Mouse (Mus musculus) heart, postnatal 25 days (tissue): ENCODE measurements around the gene Mgmt. TPM values are rescaled to one million over a fixed set of nuclear protein-coding genes. Genes with fewer than 3 reads are reported as not detected.

Experiments used
- DNase-seq: peaks from one replicate; pipeline ENCODE4 v3.0.0; 2022; ENCODE audit warnings: low spot score
- intact Hi-C: fragments of 180-260 bp; cut with DNase I; formaldehyde crosslinking; loops from one replicate; pipeline ENCODE4 v1.15.1; 2025
- total RNA-seq, 2 experiments: library from RNA; stranded (reverse); gene quantifications; 2 replicates each; pipeline ENCODE4 v1.2.3; 2021

The Mgmt gene
- total RNA-seq, 2 experiments from 2014 or later = 3.1 to 3.2 TPM

DNA sequence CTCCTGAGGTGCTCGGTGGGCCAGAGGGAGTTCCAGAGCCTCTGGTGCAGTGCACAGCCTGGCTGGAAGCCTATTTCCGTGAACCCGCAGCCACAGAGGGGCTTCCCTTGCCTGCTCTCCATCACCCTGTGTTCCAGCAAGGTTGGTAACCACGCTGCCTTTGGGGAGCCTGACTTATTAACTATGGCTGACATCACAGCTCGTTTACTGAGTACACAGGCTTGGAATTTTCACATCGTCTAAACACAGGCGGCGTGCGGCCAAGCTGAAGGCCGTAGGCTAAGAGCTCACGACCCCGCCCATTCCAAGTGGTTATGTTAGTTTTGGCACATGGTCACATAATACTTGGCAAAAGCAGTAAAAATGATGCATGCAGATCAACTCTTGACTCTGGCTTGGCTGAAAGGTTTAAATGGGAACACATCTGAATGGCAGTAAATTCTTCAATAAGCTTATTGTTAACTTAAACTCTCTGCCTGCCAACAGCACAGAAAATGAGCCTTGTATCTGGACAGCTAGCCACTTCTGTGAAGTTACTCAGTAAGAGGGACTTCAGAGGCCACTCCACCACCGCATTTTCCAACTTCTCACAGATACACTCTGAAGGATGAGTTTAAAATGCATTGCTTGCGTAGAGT, 191.7 kb downstream of the Mgmt start:
- intact Hi-C loops = loop anchor here (5.0 kb wide), 1 partner anchor 231 kb away; no protein-coding TSS in a partner anchor
- peak; percentile 68 for DNase-seq

DNA sequence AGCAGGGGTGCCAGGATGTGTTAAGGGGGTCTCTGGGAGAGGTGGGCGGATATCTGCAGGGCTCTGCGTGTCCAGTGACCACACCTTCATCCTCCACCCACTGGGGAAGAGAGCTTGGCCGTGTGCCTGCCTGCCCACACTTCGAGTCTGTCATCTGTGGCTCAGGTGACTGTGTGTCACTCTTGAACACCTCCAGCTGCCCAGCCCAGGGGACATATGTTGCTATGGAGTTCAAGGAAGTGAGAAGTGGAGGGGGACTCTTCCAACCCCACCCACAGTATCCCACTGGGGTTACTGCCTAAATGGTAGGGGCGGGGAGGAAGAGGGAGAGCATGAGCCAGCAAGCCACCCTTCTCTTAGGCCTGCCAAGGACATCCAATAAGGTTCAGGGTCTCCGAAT, 192.7 kb downstream of the Mgmt start:
- no peak for DNase-seq
- intact Hi-C loops = loop anchor here (5.0 kb wide), 1 partner anchor 230 kb away; no protein-coding TSS in a partner anchor

DNA sequence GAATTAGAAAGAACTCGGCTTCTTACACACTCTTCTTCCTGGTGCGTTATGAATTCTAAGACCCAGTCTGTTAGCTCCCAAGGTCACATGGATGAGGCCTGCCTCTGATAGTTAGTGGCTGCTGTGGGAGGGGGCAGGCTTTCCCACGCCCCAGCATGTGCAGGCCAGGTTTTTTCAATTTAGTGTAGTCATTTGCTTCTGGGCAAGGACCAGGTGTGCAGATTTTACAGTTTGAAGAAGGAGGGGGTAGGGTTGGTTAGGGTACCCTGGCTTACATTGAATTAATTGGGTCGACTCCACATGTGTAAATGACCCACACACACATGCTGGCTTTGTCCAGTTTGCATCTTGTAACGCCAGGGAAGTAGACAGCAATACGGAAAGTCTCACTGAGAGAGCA, 193.7 kb downstream of the Mgmt start:
- intact Hi-C loops = loop anchor here (5.0 kb wide), 1 partner anchor 229 kb away; no protein-coding TSS in a partner anchor
- no peak for DNase-seq

DNA sequence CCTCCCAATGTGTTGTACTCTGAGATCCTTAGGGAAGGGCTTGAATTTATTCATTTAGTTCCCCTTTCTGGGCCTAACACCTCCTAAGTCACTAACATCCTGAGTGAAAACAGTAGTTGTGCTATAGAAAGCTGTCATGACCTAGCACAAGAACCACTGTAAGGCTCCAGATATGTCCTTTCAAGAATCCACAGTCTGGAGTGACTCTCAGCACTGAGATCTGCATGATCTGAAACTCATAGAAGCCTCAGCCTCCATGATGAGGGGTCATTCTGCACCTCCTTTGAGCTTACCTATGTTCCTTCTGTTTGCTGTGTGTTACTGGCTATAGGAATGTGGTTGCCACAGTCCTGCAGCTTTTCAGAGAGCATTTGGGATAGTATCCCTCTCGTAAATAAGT, 200.1 kb downstream of the Mgmt start:
- intact Hi-C loops = no loop called here
- DNase-seq = no peak

DNA sequence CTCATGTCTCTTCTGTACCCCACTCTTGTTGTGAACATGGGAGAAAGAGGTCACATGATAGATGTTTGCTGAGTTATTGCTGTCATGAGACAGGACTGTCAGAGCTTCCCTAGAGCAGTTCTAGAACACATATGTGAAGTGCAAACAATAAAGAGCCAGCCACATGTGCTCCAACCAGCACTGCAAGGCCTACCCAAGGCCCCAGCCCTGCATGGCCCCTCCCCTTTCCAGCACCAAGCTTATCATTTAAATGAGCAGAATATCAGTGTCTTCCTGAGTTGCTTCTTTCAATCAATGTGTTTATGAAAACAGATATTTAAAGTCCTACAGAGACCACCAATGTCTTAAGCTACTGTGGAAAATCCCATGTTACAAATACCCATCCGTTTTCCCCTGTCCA, 201.3 kb downstream of the Mgmt start:
- intact Hi-C loops = no loop called here

DNA sequence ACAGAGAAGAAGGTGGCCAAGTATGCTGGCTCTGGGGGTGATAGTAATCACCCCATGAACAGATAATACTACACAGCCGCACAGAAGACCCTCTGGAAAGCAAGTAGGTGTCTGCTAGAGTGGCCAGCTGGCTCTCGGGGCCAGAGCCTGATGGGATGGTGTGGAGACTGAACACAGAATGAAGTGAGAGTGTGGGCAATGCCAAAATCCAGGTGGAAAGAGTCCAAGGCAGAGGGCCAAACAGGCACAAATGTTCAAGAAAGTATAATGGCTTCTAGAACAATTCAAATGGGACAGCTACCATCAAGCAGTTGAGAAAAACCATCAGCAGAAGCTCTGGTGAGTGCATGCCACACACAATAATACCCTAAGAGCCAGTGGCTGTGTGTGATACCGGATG, 205.4 kb downstream of the Mgmt start:
- no peak for DNase-seq
- intact Hi-C loops = no loop called here

More for the DNA sequence above, 201.3 kb downstream of the Mgmt start:
- no peak for DNase-seq

DNA sequence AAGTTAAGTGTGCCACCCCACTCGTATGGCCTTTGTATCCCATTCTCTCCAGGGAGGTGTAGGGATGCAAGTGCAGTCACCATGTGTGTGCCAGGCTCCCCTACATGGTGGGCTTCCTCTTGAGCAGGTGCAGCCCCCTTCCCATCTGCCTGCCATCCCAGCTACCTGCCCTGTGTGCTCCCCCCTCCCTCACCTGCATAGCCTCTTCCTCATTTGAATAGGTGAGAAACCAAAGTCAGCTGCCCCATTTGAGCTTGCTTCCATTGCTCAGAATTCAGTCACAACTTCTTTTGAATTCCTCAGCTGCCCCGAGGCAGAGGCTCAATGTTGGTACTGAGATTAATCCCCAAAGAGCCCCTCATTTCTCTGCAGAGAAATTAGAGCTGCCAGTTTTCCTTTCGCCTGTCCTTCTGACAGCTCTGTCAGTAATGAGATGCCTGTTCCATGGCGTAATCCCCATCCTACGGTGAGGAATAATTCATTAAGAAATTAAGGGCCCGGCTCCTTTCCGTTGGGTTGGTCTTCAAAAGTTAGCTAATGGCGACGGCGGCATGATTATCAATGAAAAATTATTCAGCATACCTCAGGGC, 208.3 kb downstream of the Mgmt start:
- no peak for DNase-seq
- intact Hi-C loops = no loop called here

DNA sequence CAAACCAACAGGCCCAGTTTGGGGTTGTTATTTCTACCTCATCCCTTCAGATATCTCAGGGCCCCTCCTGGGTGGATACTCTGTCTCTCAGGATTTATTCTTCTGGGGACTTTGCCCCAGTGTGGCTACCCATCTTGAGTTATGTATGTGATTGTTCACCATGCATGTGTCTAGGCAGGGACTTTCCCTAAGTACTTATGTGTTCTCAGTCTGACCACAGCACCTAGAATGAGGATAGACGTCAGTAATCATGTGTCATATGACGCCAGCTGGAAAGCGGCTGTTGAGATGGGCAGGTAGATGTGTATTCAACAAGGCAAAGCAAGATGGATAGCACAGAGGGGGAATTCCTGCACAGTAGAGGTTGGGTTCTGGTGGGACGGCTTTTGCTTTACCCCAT, 217.7 kb downstream of the Mgmt start:
- intact Hi-C loops = no loop called here
- no peak for DNase-seq

DNA sequence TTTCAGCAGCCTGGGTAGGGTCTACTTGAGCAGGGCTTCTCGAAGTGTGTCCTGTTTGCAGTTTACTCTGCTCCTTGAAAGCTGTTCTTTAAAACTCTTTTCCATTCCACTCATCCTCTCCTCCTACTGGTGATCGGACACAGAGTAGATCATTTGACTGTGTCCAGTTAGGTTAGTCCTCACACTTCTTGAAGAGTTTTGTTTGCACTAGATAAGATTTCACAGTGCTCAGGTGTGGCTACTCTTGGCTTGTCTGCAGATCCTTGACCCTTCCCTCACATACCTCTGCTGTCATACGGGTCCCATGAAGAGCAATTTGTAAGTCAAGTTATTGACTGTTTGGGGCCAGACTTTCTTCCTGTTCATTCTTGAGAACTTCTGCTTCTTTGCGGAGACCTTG, 221.8 kb downstream of the Mgmt start:
- no peak for DNase-seq
- intact Hi-C loops = no loop called here

DNA sequence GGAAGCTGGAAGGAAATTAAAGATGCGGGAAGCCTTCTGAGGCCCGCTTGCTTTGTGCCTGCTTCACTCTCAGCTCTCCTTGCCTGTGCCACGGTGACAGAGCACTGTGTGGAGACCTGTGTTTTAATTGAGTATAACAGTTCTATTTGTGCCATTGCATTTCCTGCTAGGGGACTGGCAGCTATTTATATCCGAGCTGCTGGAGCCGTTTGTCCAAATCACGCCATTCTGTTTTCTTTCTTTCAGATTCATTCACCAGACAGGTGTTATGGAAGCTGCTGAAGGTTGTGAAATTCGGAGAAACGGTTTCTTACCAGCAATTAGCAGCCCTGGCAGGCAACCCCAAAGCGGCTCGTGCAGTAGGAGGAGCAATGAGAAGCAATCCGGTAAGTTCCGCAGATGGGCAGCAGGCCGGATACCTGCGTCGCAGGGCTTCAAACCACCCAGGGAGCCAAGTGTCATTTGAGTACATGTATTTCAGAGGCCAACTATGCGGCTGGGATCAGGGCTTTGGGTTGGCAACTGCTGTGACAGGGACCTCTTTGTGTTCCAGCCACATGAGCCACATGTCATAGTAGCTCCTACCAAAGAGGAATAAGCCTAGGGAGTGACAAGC, 226.9 kb downstream of the Mgmt start:
- intact Hi-C loops = no loop called here
- DNase-seq = no peak

DNA sequence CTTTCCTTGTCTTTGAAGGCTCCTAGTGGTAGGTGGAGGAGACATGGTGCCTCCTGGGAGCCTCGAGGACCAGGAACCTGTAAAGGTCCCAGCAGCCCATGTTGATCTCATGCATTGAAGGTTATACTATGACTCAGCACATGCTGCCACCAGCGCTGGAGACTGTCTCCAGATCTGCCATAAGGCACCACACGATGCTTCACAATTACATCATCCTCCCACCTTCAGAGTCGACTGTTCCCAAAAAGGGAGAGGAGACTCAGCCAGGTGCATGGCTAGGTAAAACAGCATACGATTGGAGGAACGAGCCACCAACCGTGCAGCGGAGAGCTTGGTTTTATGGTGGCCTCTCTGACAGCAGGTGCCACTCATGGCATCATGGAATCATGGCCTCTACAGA, 234.3 kb downstream of the Mgmt start:
- no peak for DNase-seq
- intact Hi-C loops = no loop called here

DNA sequence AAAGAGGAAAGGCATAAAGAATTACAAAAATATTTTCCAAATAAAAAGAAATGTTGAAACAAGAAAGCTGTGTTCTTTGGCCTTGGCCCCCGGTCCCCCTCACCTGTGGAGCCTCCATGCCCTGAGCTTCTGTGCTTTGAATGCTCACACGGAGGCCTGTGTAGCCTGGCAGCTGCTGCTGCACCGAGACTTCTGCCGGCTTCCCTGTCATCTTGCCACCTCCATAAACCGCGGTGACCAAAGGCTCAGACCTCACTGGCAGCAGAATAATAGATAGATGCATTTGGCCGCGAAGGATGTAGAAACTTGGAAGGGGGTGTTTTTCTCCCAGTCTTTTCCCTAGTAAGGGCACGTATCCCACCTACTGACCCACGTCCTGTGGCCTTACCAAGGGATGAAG, 235.8 kb downstream of the Mgmt start:
- no peak for DNase-seq
- intact Hi-C loops = no loop called here

DNA sequence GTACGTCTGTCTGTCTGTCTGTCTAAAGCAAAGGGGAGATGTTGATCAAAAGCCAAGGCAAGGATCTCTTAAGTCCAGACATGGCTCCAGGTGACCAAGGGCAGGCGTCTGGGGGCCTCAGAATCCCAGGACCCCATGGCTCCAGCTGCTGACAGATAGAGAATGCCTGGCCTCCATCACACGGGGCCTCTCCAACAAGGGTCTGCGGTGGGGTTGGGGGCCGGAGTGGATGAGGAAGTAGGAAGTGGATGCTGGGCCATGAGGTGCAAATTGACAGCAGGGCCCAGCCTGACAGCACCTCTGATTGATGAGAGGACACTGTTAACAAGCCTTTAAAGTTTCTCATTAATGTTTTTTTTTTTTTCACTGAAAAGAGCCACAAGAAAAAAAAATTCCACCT, 237.5 kb downstream of the Mgmt start:
- intact Hi-C loops = no loop called here

DNA sequence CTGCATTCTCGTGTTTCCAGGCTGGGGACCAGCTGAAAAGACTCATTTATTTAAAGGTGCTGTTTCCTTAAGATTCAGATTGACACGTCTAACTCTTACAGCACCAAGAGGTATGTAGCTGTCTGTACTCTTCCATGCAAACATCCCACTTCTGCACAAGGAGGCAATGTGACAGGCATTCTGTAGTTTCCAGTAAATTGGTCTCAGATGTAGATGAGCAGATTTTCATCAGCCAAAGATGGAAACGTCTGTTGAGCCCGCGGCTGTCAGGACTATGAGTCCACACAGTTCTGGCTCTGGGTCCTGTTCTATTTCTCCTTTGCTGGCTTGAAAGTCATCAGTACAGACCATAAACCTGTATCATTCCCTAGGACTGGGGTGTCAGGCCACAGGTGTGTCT, 243.7 kb downstream of the Mgmt start:
- intact Hi-C loops = no loop called here
- no peak for DNase-seq

More for the DNA sequence above, 237.5 kb downstream of the Mgmt start:
- no peak for DNase-seq

DNA sequence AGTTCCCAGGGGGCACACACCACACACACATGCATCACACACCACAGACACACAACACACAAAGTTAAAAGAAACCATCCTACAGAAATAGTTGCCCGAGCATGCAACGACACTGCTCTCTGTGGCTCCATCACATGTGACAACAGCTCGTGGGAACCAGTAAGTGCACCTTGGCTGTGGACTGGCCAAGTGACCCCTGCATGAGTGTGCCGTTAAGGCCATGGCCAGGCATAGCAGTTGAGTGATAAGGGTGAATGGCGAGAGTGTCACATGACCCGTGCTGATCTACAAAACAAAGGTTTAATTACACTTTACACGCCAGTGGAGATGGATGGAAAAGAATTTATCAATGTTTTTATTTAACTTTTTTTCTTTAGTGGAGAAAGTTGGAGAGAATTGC, 245.9 kb downstream of the Mgmt start:
- DNase-seq = no peak
- intact Hi-C loops = no loop called here

DNA sequence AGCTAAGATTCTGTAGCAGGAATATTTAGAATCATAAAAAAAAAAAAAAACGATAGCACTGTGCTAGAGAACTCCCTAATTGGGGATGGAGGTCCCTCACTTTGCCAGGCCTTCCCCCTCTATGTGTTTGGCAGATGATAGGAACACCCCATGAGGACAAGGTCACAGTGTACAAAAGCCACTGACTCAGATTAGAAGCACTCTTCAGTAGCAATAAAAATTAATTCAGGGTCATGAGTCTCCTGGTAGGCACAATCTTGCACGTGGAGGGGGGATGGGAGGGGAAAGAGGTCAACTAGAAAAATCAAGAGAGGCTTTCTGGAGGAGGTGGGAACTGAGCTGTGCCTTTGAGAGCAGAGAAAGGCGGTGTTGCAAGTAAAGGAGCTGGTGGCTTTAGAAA, 247.0 kb downstream of the Mgmt start:
- intact Hi-C loops = no loop called here
- no peak for DNase-seq

DNA sequence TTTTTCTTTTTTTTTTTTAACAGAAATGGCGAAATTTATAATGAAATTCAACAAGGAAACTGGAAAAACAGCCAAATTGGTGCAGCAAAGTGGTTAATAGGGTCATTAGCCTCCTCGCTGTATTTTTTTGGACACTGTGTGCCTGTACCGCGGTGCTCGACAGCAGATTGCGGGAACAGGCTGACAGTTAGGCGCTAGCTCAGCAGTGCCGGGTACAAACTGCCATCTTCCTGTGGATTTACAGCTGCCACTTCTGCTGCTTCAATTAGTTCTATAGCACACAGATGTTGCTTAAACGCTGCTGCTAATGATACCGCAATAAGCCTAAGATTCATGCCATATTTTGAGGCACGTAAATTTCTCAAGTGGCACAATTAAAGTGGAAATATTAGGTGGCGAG, 252.7 kb downstream of the Mgmt start:
- DNase-seq = no peak
- intact Hi-C loops = no loop called here

DNA sequence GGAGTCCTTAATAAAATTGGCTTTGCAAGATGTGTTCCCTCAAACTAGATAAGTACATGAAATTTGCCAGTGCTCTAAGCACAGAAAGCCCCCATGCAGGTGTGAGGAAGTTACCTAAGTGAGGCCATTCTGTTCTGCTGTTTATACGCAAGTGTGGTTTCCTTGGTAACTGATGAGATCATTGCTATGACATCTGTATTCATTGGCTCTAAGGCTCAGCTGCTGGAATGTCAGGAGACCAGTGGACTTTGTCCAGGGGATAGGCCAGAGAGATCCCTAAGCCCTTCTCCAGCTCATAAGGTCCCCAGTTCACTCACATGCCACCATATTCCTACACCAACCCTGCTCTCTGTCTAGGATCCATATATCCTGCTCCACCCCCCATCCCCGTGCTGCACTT, 257.4 kb downstream of the Mgmt start:
- no peak for DNase-seq
- intact Hi-C loops = no loop called here

DNA sequence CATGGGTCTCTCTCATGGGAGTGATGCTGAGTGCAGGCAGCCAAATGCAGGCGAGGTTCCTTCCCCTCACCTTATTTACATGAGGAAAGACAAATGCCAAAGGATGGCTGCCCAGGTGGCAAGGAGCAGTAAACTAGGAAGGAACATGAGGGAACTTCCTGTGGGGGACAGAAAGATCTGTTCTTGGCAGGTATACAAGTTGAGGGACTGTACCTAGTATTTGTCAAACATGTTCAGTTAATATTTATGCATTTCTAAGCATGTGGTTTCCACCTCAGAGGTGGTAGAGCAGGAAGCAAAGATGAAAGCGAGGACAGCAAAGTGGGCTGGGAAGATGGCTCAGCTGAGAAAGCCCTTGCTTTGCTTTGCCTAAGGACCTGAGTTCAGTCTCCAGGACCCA, 260.2 kb downstream of the Mgmt start:
- no peak for DNase-seq
- intact Hi-C loops = no loop called here

DNA sequence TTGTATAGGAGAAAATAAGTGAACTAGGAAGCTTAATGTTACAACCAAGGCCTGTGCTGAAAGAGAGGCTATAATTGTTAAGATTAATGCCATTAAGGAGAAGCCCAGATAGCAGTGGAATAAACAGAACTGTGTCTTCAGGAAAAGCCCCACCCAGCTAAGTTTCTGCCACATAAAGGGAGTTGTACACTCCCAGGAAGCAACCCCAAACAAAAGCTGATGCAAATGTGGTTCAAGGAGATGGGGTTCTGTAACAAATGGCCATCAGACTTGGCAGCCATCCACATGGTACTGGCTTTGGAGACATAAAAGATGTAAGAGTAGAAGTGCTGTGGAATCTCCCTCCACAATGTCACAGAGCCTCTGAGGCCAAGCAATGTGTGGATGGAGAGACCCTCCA, 264.7 kb downstream of the Mgmt start:
- intact Hi-C loops = no loop called here
- DNase-seq = no peak

DNA sequence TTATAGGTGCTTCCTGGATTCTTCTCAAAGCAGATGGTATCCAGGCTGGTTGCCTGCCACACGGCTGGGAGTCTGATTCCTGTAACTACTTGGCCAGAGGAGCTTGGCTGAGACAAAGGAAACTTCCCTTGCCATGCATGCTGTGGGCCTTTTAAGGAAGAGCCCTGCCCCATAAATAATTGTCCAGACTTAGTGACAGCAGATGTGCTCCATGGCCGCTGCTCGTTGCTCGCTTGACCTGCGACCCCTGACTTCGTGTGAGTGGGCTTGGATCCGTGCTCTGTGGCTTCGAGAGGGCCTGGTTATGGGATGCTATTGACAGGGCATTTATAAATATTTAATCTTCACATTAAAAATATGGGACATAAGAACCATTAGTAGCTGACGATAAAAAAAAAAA, 277.9 kb downstream of the Mgmt start:
- no peak for DNase-seq
- intact Hi-C loops = no loop called here
